Mouse (Mus musculus): ENCODE results near the gene Vps45.
"Not testable (repeated sequence)": the region's sequence is repeated elsewhere in the genome, so short reads cannot be mapped to it uniquely, and the experiment has no call there.

DNA sequence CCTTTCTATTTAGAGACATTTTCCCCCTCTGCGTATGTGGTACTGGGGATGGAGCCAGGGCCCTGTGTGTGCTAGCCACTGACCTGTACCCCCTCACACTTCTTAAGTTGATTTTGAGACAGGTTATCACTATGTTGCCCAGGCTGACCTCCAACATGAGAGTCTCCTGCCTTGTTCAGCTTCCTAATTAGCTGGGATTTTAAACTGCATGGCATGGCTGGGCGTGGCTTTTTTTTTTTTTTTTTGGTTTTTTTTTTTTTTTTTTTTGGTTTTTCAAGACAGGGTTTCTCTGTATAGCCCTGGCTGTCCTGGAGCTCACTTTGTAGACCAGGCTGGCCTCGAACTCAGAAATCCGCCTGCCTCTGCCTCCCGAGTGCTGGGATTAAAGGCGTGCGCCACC lies 80.7 kb downstream of the Vps45 start:
- not testable (repeated sequence) for TF ChIP-seq CTCF (IDR thresholded peaks at IDR 0.05; ENCODE audit: borderline replicate concordance, control insufficient read depth, extremely low read depth, insufficient read depth, low read length, poor library complexity); POLR2A (IDR thresholded peaks at IDR 0.05; ENCODE audit: control insufficient read depth, extremely low read depth, insufficient read depth, low read length, poor library complexity)

All from thymus, adult 2 months (tissue).